In the genomic region with DNA sequence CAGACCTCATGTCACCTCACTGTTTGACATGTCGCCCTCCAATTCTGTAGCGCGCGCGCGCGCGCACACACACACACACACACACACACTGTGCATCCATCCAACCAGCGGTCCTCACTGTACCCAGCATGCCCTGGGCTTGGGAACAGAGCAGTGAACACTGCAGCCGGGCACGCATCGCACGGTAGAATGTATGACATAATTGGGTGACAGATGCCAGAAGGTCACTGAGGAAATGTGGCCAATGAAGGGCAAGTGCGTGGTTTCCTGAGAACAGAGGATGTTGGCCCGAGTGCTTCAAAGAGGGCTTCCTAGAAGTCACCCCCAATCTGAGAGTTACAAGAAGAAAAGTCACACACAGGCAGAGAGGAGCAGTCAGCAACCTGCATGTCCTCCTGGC, we compare ENCODE assay signal across 17 mouse cellular contexts. TPM values are rescaled to one million over a fixed set of nuclear protein-coding genes. Genes with fewer than 3 reads are reported as not detected.
DNase-seq lines count a peak whose midpoint lies in the region; ATAC-seq lines count a peak whose summit lies in the region.
"Had no signal": no experiment of that assay in that cellular context is flagged by ENCODE, and none has a peak within 500 bp of the region (broad histone marks: within the 10 kb centered on the region; RNA-seq: fewer than 3 reads in every experiment).

No protein-coding gene starts in this region.

- H3K4me1 ChIP-seq in midbrain, embryonic 10.5 days, result peaks cover 27% of the 10 kb centered on the region
- peaks cover 19% of the 10 kb centered on the region for H3K4me1 ChIP-seq in midbrain, embryonic 15.5 days
- peaks cover 52% of the 10 kb centered on the region for H3K4me1 ChIP-seq in liver, embryonic 13.5 days (replicated peaks)

- no peak overlapping the region for H3K4me3 ChIP-seq in midbrain, embryonic 10.5 days
- no peak overlapping the region for H3K4me3 ChIP-seq in midbrain, embryonic 15.5 days
- no peak overlapping the region for H3K4me3 ChIP-seq in liver, embryonic 13.5 days (replicated peaks)
- H3K4me3 ChIP-seq: embryonic facial prominence, embryonic 12.5 days; hindbrain, embryonic 15.5 days; lung, embryonic 15.5 days had no signal

- 0 out of 2 replicates have a peak overlapping the region, but pooled peaks have one; percentile 1 for H3K27ac ChIP-seq in midbrain, embryonic 10.5 days (replicated peaks)
- H3K27ac ChIP-seq in midbrain, embryonic 15.5 days, result no peak overlapping the region
- peak overlapping the region; percentile 69 for H3K27ac ChIP-seq in liver, embryonic 13.5 days
- H3K27ac ChIP-seq: embryonic facial prominence, embryonic 12.5 days; hindbrain, embryonic 15.5 days; kidney, postnatal 0 days; lung, embryonic 15.5 days had no signal

- no peak for ATAC-seq in midbrain, embryonic 15.5 days (replicated peaks)
- 0 out of 2 replicates have a peak, but pooled peaks have one; percentile 22 for ATAC-seq in liver, embryonic 13.5 days (ENCODE audit: low read depth)
- ATAC-seq: forebrain, embryonic 16.5 days had no signal

- DNase-seq in heart, adult 11 months, result peak; percentile 89
- no peak for DNase-seq in heart, postnatal 25 days (ENCODE audit: low spot score)
- DNase-seq in midbrain, embryonic 10.5 days (ENCODE audit: low spot score), result no peak
- DNase-seq in liver, embryonic 13.5 days, result no peak
- DNase-seq in natural killer cell, adult 2 months (ENCODE audit: low spot score in 2 of 2), result peak; percentile 43
- DNase-seq in left cerebral cortex, adult 8-10 months (ENCODE audit: low spot score in 2 of 2), result no peak
- no peak for DNase-seq in layer of hippocampus, postnatal 14 days (ENCODE audit: low spot score in 2 of 2)
- DNase-seq: cerebellum, adult 9-11 months; gastrocnemius, postnatal 36 days; thymus, postnatal 14 days had no signal

- no peak overlapping the region for H3K4me2 ChIP-seq in midbrain, embryonic 15.5 days
- H3K4me2 ChIP-seq in liver, embryonic 13.5 days, result no peak overlapping the region
- H3K4me2 ChIP-seq: embryonic facial prominence, embryonic 12.5 days; hindbrain, embryonic 15.5 days; lung, embryonic 15.5 days had no signal

- H3K36me3 ChIP-seq in midbrain, embryonic 10.5 days, result no peaks in the 10 kb centered on the region
- no peaks in the 10 kb centered on the region for H3K36me3 ChIP-seq in midbrain, embryonic 15.5 days (replicated peaks)
- no peaks in the 10 kb centered on the region for H3K36me3 ChIP-seq in liver, embryonic 13.5 days
- H3K36me3 ChIP-seq: embryonic facial prominence, embryonic 12.5 days; hindbrain, embryonic 15.5 days; lung, embryonic 15.5 days had no signal

- H3K9ac ChIP-seq in midbrain, embryonic 15.5 days, result no peak overlapping the region
- no peak overlapping the region for H3K9ac ChIP-seq in liver, embryonic 13.5 days
- H3K9ac ChIP-seq: embryonic facial prominence, embryonic 12.5 days; hindbrain, embryonic 15.5 days; lung, embryonic 15.5 days had no signal

- WGBS in midbrain, embryonic 10.5 days, result 93% methylated on average over 15 of the region's 15 CpGs
- WGBS in midbrain, embryonic 15.5 days, result 86% methylated on average over 15 of the region's 15 CpGs
- WGBS in liver, embryonic 13.5 days (ENCODE audit: insufficient replicate concordance), result 50% methylated on average over 15 of the region's 15 CpGs

- intact Hi-C loops in heart, postnatal 25 days (cut with DNase I), result no loop called here

- H3K27me3 ChIP-seq in midbrain, embryonic 10.5 days (ENCODE audit: low read depth, poor library complexity, severe bottlenecking), result peaks cover 6% of the 10 kb centered on the region; the same call in 1 of the 2 replicates
- H3K27me3 ChIP-seq in midbrain, embryonic 15.5 days (replicated peaks), result no peaks in the 10 kb centered on the region
- H3K27me3 ChIP-seq in liver, embryonic 13.5 days, result peaks cover 57% of the 10 kb centered on the region
- H3K27me3 ChIP-seq: embryonic facial prominence, embryonic 12.5 days; hindbrain, embryonic 15.5 days; lung, embryonic 15.5 days had no signal

- no peaks in the 10 kb centered on the region for H3K9me3 ChIP-seq in midbrain, embryonic 10.5 days (replicated peaks)
- no peaks in the 10 kb centered on the region for H3K9me3 ChIP-seq in midbrain, embryonic 15.5 days
- no peaks in the 10 kb centered on the region for H3K9me3 ChIP-seq in liver, embryonic 13.5 days (replicated peaks)
- H3K9me3 ChIP-seq: embryonic facial prominence, embryonic 12.5 days; hindbrain, embryonic 15.5 days; lung, embryonic 15.5 days had no signal

RNA-seq across cellular contexts. Expression of gene Tgm2, which starts 28.7 kb away (rescaled TPM):
- total RNA-seq in heart, postnatal 25 days (2021), result 100 to 1,000 TPM; 238 to 253 TPM
- 9.0 and 10.0 TPM in 2 replicates for polyA plus RNA-seq in midbrain, embryonic 10.5 days (2016; fragmentation: Nextera tagmentation; extraction: Ambion mirVana)
- polyA plus RNA-seq in midbrain, embryonic 15.5 days (2015; fragmentation: Nextera tagmentation; extraction: Ambion mirVana), result 10.1 and 12.4 TPM in 2 replicates
- polyA plus RNA-seq in liver, embryonic 13.5 days (2015; fragmentation: Nextera tagmentation; extraction: Ambion mirVana), result 63.8 and 68.2 TPM in 2 replicates
- total RNA-seq in left cerebral cortex, adult 8-10 months (2022), result 10 to 100 TPM in 3 of 4 experiments, 1 to 10 TPM in 1; 9.3 to 13.7 (median 10.1) TPM
- total RNA-seq in layer of hippocampus, postnatal 14 days (2021), result 1 to 10 TPM; 5.8 to 6.0 TPM

RNA-seq across cellular contexts. Expression of gene D630003M21Rik, which starts 54.1 kb away (rescaled TPM):
- 1 to 10 TPM; 6.3 to 8.0 TPM for total RNA-seq in heart, postnatal 25 days (2021)
- 2.3 and 3.1 TPM in 2 replicates for polyA plus RNA-seq in midbrain, embryonic 10.5 days (2016; fragmentation: Nextera tagmentation; extraction: Ambion mirVana)
- polyA plus RNA-seq in midbrain, embryonic 15.5 days (2015; fragmentation: Nextera tagmentation; extraction: Ambion mirVana), result 1.6 TPM in 2 replicates
- polyA plus RNA-seq in liver, embryonic 13.5 days (2015; fragmentation: Nextera tagmentation; extraction: Ambion mirVana), result 0.31 and 0.47 TPM in 2 replicates
- 1 to 10 TPM; 3.3 to 4.4 (median 4.1) TPM for total RNA-seq in left cerebral cortex, adult 8-10 months (2022)
- 1 to 10 TPM; 4.7 to 4.9 TPM for total RNA-seq in layer of hippocampus, postnatal 14 days (2021)
- total RNA-seq: MEL had no signal

Comparison
In these comparisons a context has a peak if more than half of its experiments do, and no peak if none do; other contexts are left out.
1. DNase-seq: peak in heart, adult 11 months (single experiment) and natural killer cell, adult 2 months (2 of 2); none in heart, postnatal 25 days (single experiment), midbrain, embryonic 10.5 days (single experiment), liver, embryonic 13.5 days (single experiment), left cerebral cortex, adult 8-10 months (0 of 2) and layer of hippocampus, postnatal 14 days (0 of 2).
2. RNA of gene Tgm2, which starts 28.7 kb away (total RNA-seq): 238 to 253 TPM in heart, postnatal 25 days; 9.3 to 13.7 TPM in left cerebral cortex, adult 8-10 months and 5.8 to 6.0 TPM in layer of hippocampus, postnatal 14 days; every median in the first group is over 10 times any median in the second.